Mouse (Mus musculus) heart, adult 2 months (tissue): ENCODE measurements around the gene Ndufa7. TPM values are rescaled to one million over a fixed set of nuclear protein-coding genes. Genes with fewer than 3 reads are reported as not detected.

ENCODE experiments used
- DNase-seq, 2 experiments: peaks; one replicate each; pipeline ENCODE4 v3.0.0; 2021
- H3K27ac ChIP-seq: fragments of 200-600 bp; 2 replicates; pipeline ENCODE4 v1.8.1; 2022
- H3K27me3 ChIP-seq: fragments of 200-500 bp; 2 replicates; pipeline ENCODE4 v1.6.1; 2012; ENCODE audit warnings: mild to moderate bottlenecking, low read length, inconsistent platforms, mixed read lengths; ENCODE audit not compliant: control insufficient read depth, insufficient read depth
- H3K36me3 ChIP-seq: fragments of 200-500 bp; 2 replicates; pipeline ENCODE4 v1.6.1; 2012; ENCODE audit warnings: low read length, inconsistent platforms; ENCODE audit not compliant: control insufficient read depth, insufficient read depth
- H3K4me1 ChIP-seq: fragments of 200-500 bp; 2 replicates; pipeline ENCODE4 v1.6.1; 2011; ENCODE audit warnings: low read length; ENCODE audit not compliant: control insufficient read depth, insufficient read depth
- H3K4me3 ChIP-seq: fragments of 200-600 bp; 2 replicates; pipeline ENCODE4 v1.8.1; 2022
- H3K79me2 ChIP-seq: fragments of 200-500 bp; replicated peaks from 2 replicates; pipeline ENCODE4 v1.6.1; 2012; ENCODE audit warnings: mild to moderate bottlenecking, inconsistent platforms, low read length, moderate library complexity, mixed read lengths; ENCODE audit not compliant: control insufficient read depth, insufficient read depth
- H3K9ac ChIP-seq: fragments of 200-500 bp; 2 replicates; pipeline ENCODE4 v1.6.1; 2012; ENCODE audit warnings: low read depth, mild to moderate bottlenecking, control low read depth, inconsistent platforms, low read length, mixed read lengths
- CTCF ChIP-seq: fragments of 200-600 bp; IDR thresholded peaks from 2 replicates; pipeline ENCODE4 v1.8.1; 2022; ENCODE audit warnings: antibody characterized with exemption, mild to moderate bottlenecking, moderate library complexity
- EP300 ChIP-seq: fragments of 200-500 bp; IDR thresholded peaks from 2 replicates; pipeline ENCODE4 v1.6.1; 2011; ENCODE audit warnings: low read depth, low read length, control low read depth; ENCODE audit not compliant: insufficient read depth
- POLR2A ChIP-seq: fragments of 200-500 bp; IDR thresholded peaks from 2 replicates; pipeline ENCODE4 v1.6.1; 2011; ENCODE audit warnings: mild to moderate bottlenecking, low read depth, low read length, control low read depth; ENCODE audit not compliant: insufficient read depth
- WGBS: fragments of 180-500 bp; shearing (Covaris S2); methylation state at CpG from one replicate; pipeline ENCODE4 v1.1.7; 2018; 5-methylcytosine and 5-hydroxymethylcytosine counted together
- intact Hi-C: fragments of 180-260 bp; cut with DNase I; formaldehyde crosslinking; loops from one replicate; pipeline ENCODE4 v1.15.1; 2025
- polyA plus RNA-seq: library from polyadenylated mRNA; depleted of rRNA; stranded (reverse); fragments of >200 nt; gene quantifications from 2 replicates; pipeline ENCODE4 v1.2.3, GENCODE M21; 2012
- total RNA-seq, 2 experiments: library from RNA; stranded (reverse); gene quantifications; 2 replicates each; pipeline ENCODE4 v1.2.3; 2021

Gene Ndufa7
- total and polyA plus RNA-seq, 3 experiments, result 609 to 755 (median 707) TPM

- WGBS, result 76% methylated on average over 8 of the region's 8 CpGs
- DNase-seq, result no peak
- 0 out of 2 replicates have a peak, but pooled peaks cover 1% of the 10 kb centered on the region for H3K79me2 ChIP-seq
- H3K36me3 ChIP-seq, result peaks cover 42% of the 10 kb centered on the region
- H3K27me3 ChIP-seq, result no peaks in the 10 kb centered on the region
- TF ChIP-seq CTCF (no peak), POLR2A (no peak), EP300 (no peak)
- no peak overlapping the region; the same call in 1 of the 2 replicates for H3K27ac ChIP-seq
- H3K9ac ChIP-seq, result no peak overlapping the region
- H3K4me3 ChIP-seq, result peak overlapping the region; percentile 95; the same call in 1 of the 2 replicates
- intact Hi-C loops, result no loop called here
- H3K4me1 ChIP-seq, result peaks cover 19% of the 10 kb centered on the region
Measured at GRCm38 (mm10) chr17:33825462-33825861, 1.1 kb downstream of the Ndufa7 start.

DNA sequence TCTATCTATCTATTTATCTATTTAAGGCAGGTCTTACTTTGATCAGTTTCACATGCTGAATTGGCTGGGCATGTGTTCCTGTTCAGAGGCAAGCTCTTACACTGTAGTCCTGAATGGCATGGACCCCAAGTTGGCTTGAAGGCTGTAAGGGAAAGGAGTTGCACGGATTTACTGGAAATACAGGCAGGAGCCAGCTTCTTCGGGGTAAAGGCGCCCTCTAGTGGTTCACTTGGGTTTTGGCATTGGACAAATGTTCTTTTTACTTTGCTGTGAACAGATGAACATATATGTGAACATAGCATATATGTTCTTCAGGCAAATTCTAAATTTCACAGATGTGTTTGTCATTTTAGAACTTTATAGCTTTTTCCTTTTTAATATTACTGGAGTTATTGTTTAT lies 2.5 kb downstream of the Ndufa7 start:
- Histone ChIP-seq H3K36me3 (peaks cover 42% of the 10 kb centered on the region), H3K79me2 (0 out of 2 replicates have a peak, but pooled peaks cover 1% of the 10 kb centered on the region), H3K27ac (no peak overlapping the region), H3K4me3 (no peak overlapping the region), H3K9ac (no peak overlapping the region), H3K27me3 (no peaks in the 10 kb centered on the region), H3K4me1 (peaks cover 19% of the 10 kb centered on the region)
- peak; percentile 66 to 69 for DNase-seq
- intact Hi-C loops, result no loop called here
- WGBS, result 0% methylated on average over 3 of the region's 3 CpGs
- TF ChIP-seq CTCF (peak; percentile 94), EP300 (peak; percentile 80; the same call in 1 of the 2 replicates), POLR2A (0 out of 2 replicates have a peak, but pooled peaks have one; percentile 24)

- intact Hi-C loops, result loop anchor here (2.0 kb wide), 1 partner anchor 18 kb away; the partner anchor contains the start of gene Kank3
- TF ChIP-seq POLR2A (0 out of 2 replicates have a peak, but pooled peaks have one; percentile 41), CTCF (no peak), EP300 (peak; percentile 96)
Measured at GRCm38 (mm10) chr17:33828892-33829291, 4.5 kb downstream of the Ndufa7 start.

GRCm38 (mm10) chr17:33829561-33829960 lies 5.2 kb downstream of the Ndufa7 start:
- H3K4me1 ChIP-seq, result peaks cover 18% of the 10 kb centered on the region
- TF ChIP-seq POLR2A (no peak), CTCF (no peak), EP300 (no peak)
- H3K79me2 ChIP-seq, result 0 out of 2 replicates have a peak, but pooled peaks cover 1% of the 10 kb centered on the region
- peak overlapping the region; percentile 77 for H3K27ac ChIP-seq
- H3K36me3 ChIP-seq, result peaks cover 40% of the 10 kb centered on the region
- WGBS, result 56% methylated on average over 10 of the region's 10 CpGs
- no peak for DNase-seq
- no peaks in the 10 kb centered on the region for H3K27me3 ChIP-seq
- H3K9ac ChIP-seq, result peak overlapping the region; percentile 40; the same call in 1 of the 2 replicates
- H3K4me3 ChIP-seq, result no peak overlapping the region
- intact Hi-C loops, result loop anchor here (2.0 kb wide), 1 partner anchor 19 kb away; the partner anchor contains the start of gene Kank3

More at GRCm38 (mm10) chr17:33828892-33829291, 4.5 kb downstream of the Ndufa7 start:
- H3K27me3 ChIP-seq, result no peaks in the 10 kb centered on the region
- H3K27ac ChIP-seq, result peak overlapping the region; percentile 77
- H3K36me3 ChIP-seq, result peaks cover 36% of the 10 kb centered on the region
- WGBS, result 9% methylated on average over 2 of the region's 2 CpGs
- no peak overlapping the region for H3K4me3 ChIP-seq
- no peak overlapping the region for H3K9ac ChIP-seq
- peaks cover 16% of the 10 kb centered on the region for H3K4me1 ChIP-seq
- peak; percentile 67 to 85 for DNase-seq
- 0 out of 2 replicates have a peak, but pooled peaks cover 1% of the 10 kb centered on the region for H3K79me2 ChIP-seq

DNA sequence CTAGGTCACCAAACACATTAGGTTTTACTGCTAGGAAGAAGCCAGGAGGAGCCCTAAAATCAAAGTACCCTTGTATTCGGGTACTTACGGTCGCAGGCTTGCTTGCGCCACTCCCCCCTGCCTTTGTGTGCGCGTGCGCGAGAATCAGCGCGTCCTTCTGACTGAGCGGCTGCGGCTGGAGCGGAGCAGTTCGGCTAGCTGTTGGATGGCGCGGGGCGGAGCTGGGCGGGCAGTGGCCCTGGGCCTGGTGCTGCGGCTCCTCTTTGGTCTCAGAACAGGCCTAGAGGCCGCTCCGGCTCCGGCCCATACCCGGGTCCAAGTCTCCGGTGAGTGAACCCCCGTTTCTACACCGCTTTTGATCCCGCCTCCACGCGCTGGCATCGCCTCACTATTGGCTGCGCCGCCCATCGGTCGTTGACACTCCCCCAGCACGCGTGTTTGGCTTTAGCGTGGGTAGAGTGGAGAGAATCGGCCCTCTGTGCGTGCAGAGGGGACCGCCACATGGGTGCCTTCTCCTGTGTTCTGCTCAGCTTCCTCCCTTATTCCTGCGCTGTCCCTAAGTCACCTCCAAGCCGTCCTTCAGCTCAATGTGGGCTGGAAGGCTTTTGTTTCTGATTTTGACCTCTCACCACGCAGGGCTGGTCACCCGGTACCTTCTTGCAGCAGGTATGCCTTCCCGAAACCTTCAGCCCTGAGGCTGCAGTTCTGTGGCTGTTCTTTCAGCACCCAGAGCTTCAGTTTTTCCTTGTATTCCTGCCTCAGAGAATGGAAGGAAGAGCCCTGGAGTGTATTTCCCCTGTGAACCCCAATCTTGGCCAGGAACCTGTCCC lies 18.8 kb downstream of the Ndufa7 start, which contains the start of gene Cd320:
Gene Cd320 (plus strand): TSS at position 126 of the 830 bp plus-strand sequence.
- peak within 1 kb of the TSS; percentile 67 for H3K9ac ChIP-seq
- DNase-seq, result peak; percentile 95
- peak within 1 kb of the TSS; percentile 93 for H3K4me3 ChIP-seq
- H3K27me3 ChIP-seq, result no peaks in the 10 kb centered on the region
- H3K36me3 ChIP-seq, result no peaks in the 10 kb centered on the region
- intact Hi-C loops, result loop anchor here (5.0 kb wide), 1 partner anchor 44 kb away; no protein-coding TSS in a partner anchor
- TF ChIP-seq EP300, result 0 out of 2 replicates have a peak, but pooled peaks have one; percentile 40
- peak; percentile 41 for TF ChIP-seq CTCF
- TF ChIP-seq POLR2A, result peak; percentile 57
- no peaks in the 10 kb centered on the region for H3K4me1 ChIP-seq
- H3K79me2 ChIP-seq, result no peaks in the 10 kb centered on the region
- peak within 1 kb of the TSS; percentile 83 for H3K27ac ChIP-seq
- under 1% methylated on average over 45 of the region's 45 CpGs for WGBS
